Mouse (Mus musculus): ENCODE measurements around the gene Zfp13.

DNA sequence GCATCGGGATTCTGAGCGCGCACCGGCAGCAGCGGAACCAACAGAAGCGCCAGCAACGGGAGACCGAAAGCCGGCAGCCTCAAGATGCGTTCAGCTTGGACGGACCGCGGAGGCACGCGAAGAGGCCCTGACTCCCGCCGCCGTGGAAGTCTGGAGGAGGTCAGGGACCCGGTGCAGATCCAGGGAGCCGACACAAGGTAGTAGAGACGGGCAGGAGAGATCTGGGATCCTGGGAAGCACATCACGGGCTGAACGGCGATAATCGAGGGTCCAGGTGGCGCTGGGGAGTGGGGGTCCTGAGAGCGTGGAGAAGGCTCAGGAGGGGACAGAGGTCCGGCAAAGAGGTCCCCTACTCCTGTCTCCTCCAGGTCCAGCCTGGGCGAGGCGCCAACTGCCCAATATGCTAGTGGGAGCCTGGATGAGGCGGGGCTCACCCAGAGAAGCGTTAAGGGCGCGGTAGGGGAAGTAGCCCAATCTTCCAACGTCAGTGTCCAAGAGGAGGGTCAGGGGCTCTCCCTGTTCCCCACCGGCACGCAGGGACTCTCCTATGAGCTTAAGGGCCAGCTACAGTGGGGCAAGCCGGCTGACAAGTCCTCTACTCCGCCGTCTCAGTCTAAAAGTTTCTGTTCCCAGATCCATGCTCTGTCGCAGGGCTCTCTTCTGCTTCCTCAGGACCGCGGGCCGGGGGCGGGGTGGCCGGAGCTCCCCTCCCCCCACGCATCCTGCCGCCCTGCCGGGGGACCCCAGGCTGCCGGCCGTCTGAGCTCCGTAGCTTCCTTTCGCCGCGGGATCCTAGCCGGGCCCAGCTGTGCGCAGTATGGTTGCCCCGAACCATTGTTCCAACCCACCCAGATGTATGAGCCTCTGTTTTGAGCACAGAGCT is 45.6 kb upstream of the Zfp13 start, which contains the start of gene Mmp25:
- TF ChIP-seq MAFK (IDR thresholded peaks at IDR 0.05; ENCODE audit: insufficient replicate concordance, low read length) (no peak), CTCF (conservative IDR thresholded peaks at IDR 0.05 in 1 of 2, IDR thresholded peaks at IDR 0.05 in 1 of 2; ENCODE audit: low read depth in 2 of 2, low read length in 2 of 2) (no peak), RCOR1 (conservative IDR thresholded peaks at IDR 0.05; ENCODE audit: low read depth, low read length) (no peak), MEF2A (IDR thresholded peaks at IDR 0.05; ENCODE audit: borderline replicate concordance, low read depth, low read length) (no peak)

All from CH12.LX (cell line).